Mouse (Mus musculus): ENCODE data around the gene Ccdc33. TPM values are rescaled to one million over a fixed set of nuclear protein-coding genes. Genes with fewer than 3 reads are reported as not detected.

The Ccdc33 gene
- polyA plus RNA-seq, 1 experiment from 2014 or later = 0.81 TPM

- H3K4me1 ChIP-seq (replicated peaks) = peaks cover 54% of the 10 kb centered on the region
- whole genome bisulfite sequencing = 50% methylated on average over 6 of the region's 6 CpGs
- no peaks in the 10 kb centered on the region for H3K9me3 ChIP-seq
- H3K27ac ChIP-seq = no peak overlapping the region
- H3K9ac ChIP-seq = no peak overlapping the region
- no peak overlapping the region for H3K4me2 ChIP-seq
- ATAC-seq (ENCODE audit: low FRiP score) = no peak
- no peaks in the 10 kb centered on the region for H3K36me3 ChIP-seq
- H3K27me3 ChIP-seq = peaks cover 14% of the 10 kb centered on the region; the same call in 1 of the 2 replicates
- no peak overlapping the region for H3K4me3 ChIP-seq
Observed at GRCm38 (mm10) chr9:58103647-58104046, 15.0 kb downstream of the Ccdc33 start.

- Histone ChIP-seq H3K4me2 (no peak overlapping the region), H3K27ac (no peak overlapping the region), H3K27me3 (peaks cover 14% of the 10 kb centered on the region; the same call in 1 of the 2 replicates), H3K36me3 (no peaks in the 10 kb centered on the region), H3K9ac (no peak overlapping the region), H3K4me3 (no peak overlapping the region), H3K4me1 (replicated peaks) (peaks cover 51% of the 10 kb centered on the region), H3K9me3 (no peaks in the 10 kb centered on the region)
- no peak for ATAC-seq (ENCODE audit: low FRiP score)
- WGBS = 64% methylated on average over 4 of the region's 4 CpGs
Observed at GRCm38 (mm10) chr9:58102013-58102412, 16.6 kb downstream of the Ccdc33 start.

- peaks cover 40% of the 10 kb centered on the region for H3K4me1 ChIP-seq (replicated peaks)
- 79% methylated on average over 5 of the region's 5 CpGs for WGBS
- H3K4me2 ChIP-seq = no peak overlapping the region
- no peak overlapping the region for H3K4me3 ChIP-seq
- H3K27ac ChIP-seq = no peak overlapping the region
- no peaks in the 10 kb centered on the region for H3K36me3 ChIP-seq
- no peaks in the 10 kb centered on the region for H3K9me3 ChIP-seq
- no peak overlapping the region for H3K9ac ChIP-seq
- peaks cover 11% of the 10 kb centered on the region; the same call in 1 of the 2 replicates for H3K27me3 ChIP-seq
- no peak for ATAC-seq (ENCODE audit: low FRiP score)
Observed at GRCm38 (mm10) chr9:58099836-58100565, 18.6 kb downstream of the Ccdc33 start.

GRCm38 (mm10) chr9:58096629-58097301 is 21.9 kb downstream of the Ccdc33 start:
- Histone ChIP-seq H3K27me3 (peaks cover 13% of the 10 kb centered on the region; the same call in 1 of the 2 replicates), H3K4me1 (replicated peaks) (peaks cover 32% of the 10 kb centered on the region), H3K4me2 (no peak overlapping the region), H3K27ac (peak overlapping the region; percentile 73), H3K36me3 (no peaks in the 10 kb centered on the region), H3K9ac (no peak overlapping the region; the same call in 1 of the 2 replicates), H3K4me3 (no peak overlapping the region), H3K9me3 (no peaks in the 10 kb centered on the region)
- 51% methylated on average over 5 of the region's 5 CpGs for WGBS
- peak; percentile 73 for ATAC-seq (ENCODE audit: low FRiP score)

- ATAC-seq (ENCODE audit: low FRiP score) = no peak
- WGBS = 87% methylated on average over 6 of the region's 6 CpGs
- peak overlapping the region; percentile 73; the same call in 1 of the 2 replicates for H3K27ac ChIP-seq
Observed at GRCm38 (mm10) chr9:58095977-58096376, 22.6 kb downstream of the Ccdc33 start.

GRCm38 (mm10) chr9:58093776-58094175 is 24.8 kb downstream of the Ccdc33 start:
- ATAC-seq (ENCODE audit: low FRiP score) = no peak
- H3K4me3 ChIP-seq = no peak overlapping the region
- no peak overlapping the region for H3K27ac ChIP-seq
- no peak overlapping the region for H3K9ac ChIP-seq
- H3K4me2 ChIP-seq = no peak overlapping the region
- 76% methylated on average over 3 of the region's 3 CpGs for WGBS
- peaks cover 23% of the 10 kb centered on the region for H3K4me1 ChIP-seq (replicated peaks)
- H3K9me3 ChIP-seq = no peaks in the 10 kb centered on the region
- no peaks in the 10 kb centered on the region for H3K36me3 ChIP-seq
- peaks cover 11% of the 10 kb centered on the region; the same call in 1 of the 2 replicates for H3K27me3 ChIP-seq

More at GRCm38 (mm10) chr9:58095977-58096376, 22.6 kb downstream of the Ccdc33 start:
- Histone ChIP-seq H3K9ac (no peak overlapping the region), H3K4me1 (replicated peaks) (peaks cover 24% of the 10 kb centered on the region), H3K4me2 (no peak overlapping the region), H3K9me3 (no peaks in the 10 kb centered on the region), H3K36me3 (no peaks in the 10 kb centered on the region), H3K27me3 (0 out of 2 replicates have a peak, but pooled peaks cover 11% of the 10 kb centered on the region), H3K4me3 (no peak overlapping the region)

- no peak overlapping the region for H3K4me2 ChIP-seq
- ATAC-seq (ENCODE audit: low FRiP score) = peak; percentile 19; the same call in 1 of the 2 replicates
- peaks cover 29% of the 10 kb centered on the region for H3K4me1 ChIP-seq (replicated peaks)
- H3K9ac ChIP-seq = no peak overlapping the region
- H3K4me3 ChIP-seq = no peak overlapping the region
- peaks cover 16% of the 10 kb centered on the region; the same call in 1 of the 2 replicates for H3K27me3 ChIP-seq
- no peaks in the 10 kb centered on the region for H3K36me3 ChIP-seq
- 61% methylated on average over 7 of the region's 7 CpGs for WGBS
- no peaks in the 10 kb centered on the region for H3K9me3 ChIP-seq
- no peak overlapping the region for H3K27ac ChIP-seq
Observed at GRCm38 (mm10) chr9:58092581-58093269, 25.9 kb downstream of the Ccdc33 start.

GRCm38 (mm10) chr9:58091623-58092425 is 26.8 kb downstream of the Ccdc33 start:
- no peak for ATAC-seq (ENCODE audit: low FRiP score)
- peaks cover 29% of the 10 kb centered on the region for H3K4me1 ChIP-seq (replicated peaks)
- no peak overlapping the region for H3K27ac ChIP-seq
- H3K9me3 ChIP-seq = no peaks in the 10 kb centered on the region
- no peak overlapping the region for H3K4me3 ChIP-seq
- H3K9ac ChIP-seq = no peak overlapping the region
- 76% methylated on average over 4 of the region's 4 CpGs for WGBS
- peaks cover 22% of the 10 kb centered on the region for H3K27me3 ChIP-seq
- H3K36me3 ChIP-seq = no peaks in the 10 kb centered on the region
- H3K4me2 ChIP-seq = no peak overlapping the region

GRCm38 (mm10) chr9:58087277-58087998 is 31.2 kb downstream of the Ccdc33 start:
- H3K4me3 ChIP-seq = no peak overlapping the region
- H3K36me3 ChIP-seq = no peaks in the 10 kb centered on the region
- no peak overlapping the region for H3K4me2 ChIP-seq
- H3K9me3 ChIP-seq = no peaks in the 10 kb centered on the region
- H3K27ac ChIP-seq = peak overlapping the region; percentile 65
- H3K4me1 ChIP-seq (replicated peaks) = peaks cover 49% of the 10 kb centered on the region
- no peak for ATAC-seq (ENCODE audit: low FRiP score)
- WGBS = 60% methylated on average over 7 of the region's 7 CpGs
- H3K9ac ChIP-seq = peak overlapping the region; percentile 15; the same call in 1 of the 2 replicates
- peaks cover 31% of the 10 kb centered on the region for H3K27me3 ChIP-seq

- no peak for ATAC-seq (ENCODE audit: low FRiP score)
- no peak overlapping the region for H3K4me3 ChIP-seq
- peaks cover 48% of the 10 kb centered on the region for H3K4me1 ChIP-seq (replicated peaks)
- WGBS = 52% methylated on average over 7 of the region's 7 CpGs
- H3K9ac ChIP-seq = peak overlapping the region; percentile 15; the same call in 1 of the 2 replicates
- no peaks in the 10 kb centered on the region for H3K9me3 ChIP-seq
- peaks cover 27% of the 10 kb centered on the region for H3K27me3 ChIP-seq
- no peak overlapping the region for H3K4me2 ChIP-seq
- peak overlapping the region; percentile 65 for H3K27ac ChIP-seq
- H3K36me3 ChIP-seq = no peaks in the 10 kb centered on the region
Observed at GRCm38 (mm10) chr9:58086861-58087260, 31.8 kb downstream of the Ccdc33 start.

- Histone ChIP-seq H3K27me3 (peaks cover 26% of the 10 kb centered on the region), H3K9ac (no peak overlapping the region), H3K4me2 (no peak overlapping the region), H3K36me3 (no peaks in the 10 kb centered on the region), H3K4me3 (no peak overlapping the region), H3K27ac (peak overlapping the region; percentile 73), H3K9me3 (no peaks in the 10 kb centered on the region), H3K4me1 (replicated peaks) (peaks cover 49% of the 10 kb centered on the region)
- ATAC-seq (ENCODE audit: low FRiP score) = no peak
- WGBS = 21% methylated on average over 9 of the region's 9 CpGs
Observed at GRCm38 (mm10) chr9:58086203-58086602, 32.4 kb downstream of the Ccdc33 start.
